In genomic region chr17:24900014-24900413, GRCm38 (mm10) we compare ENCODE assay signal across 19 mouse cellular contexts.
"Had no signal": no experiment of that assay in that cellular context is flagged by ENCODE, and none has a peak within 500 bp of the region (broad histone marks: within the 10 kb centered on the region; RNA-seq: fewer than 3 reads in every experiment).

No protein-coding gene starts in this region.

- ATAC-seq: intestine, embryonic 16.5 days; liver, postnatal 0 days; lung, postnatal 0 days; midbrain, embryonic 15.5 days had no signal

- H3K27ac ChIP-seq: limb, embryonic 10.5 days; limb, embryonic 13.5 days; liver, embryonic 14.5 days; macrophage; midbrain, embryonic 12.5 days; midbrain, embryonic 15.5 days; neural tube, embryonic 13.5 days; stomach, embryonic 15.5 days had no signal

- H3K9ac ChIP-seq: limb, embryonic 13.5 days; liver, embryonic 14.5 days; liver, postnatal 0 days; lung, embryonic 14.5 days; midbrain, embryonic 12.5 days; midbrain, embryonic 15.5 days; neural tube, embryonic 13.5 days; stomach, embryonic 15.5 days had no signal

- DNase-seq: kidney, adult 9 months; layer of hippocampus, postnatal 36 days; liver; liver, postnatal 0 days; lung, embryonic 14.5 days; retina, postnatal 1 day; right cerebral cortex, postnatal 25 days; spleen, adult 18-20 months; thymus, postnatal 36 days had no signal

- H3K9me3 ChIP-seq: limb, embryonic 10.5 days; limb, embryonic 13.5 days; midbrain, embryonic 12.5 days; midbrain, embryonic 15.5 days; neural tube, embryonic 13.5 days; stomach, embryonic 15.5 days had no signal

- H3K4me3 ChIP-seq: limb, embryonic 10.5 days; limb, embryonic 13.5 days; midbrain, embryonic 12.5 days; midbrain, embryonic 15.5 days; neural tube, embryonic 13.5 days; stomach, embryonic 15.5 days had no signal

- H3K4me2 ChIP-seq: limb, embryonic 13.5 days; lung, embryonic 14.5 days; midbrain, embryonic 12.5 days; midbrain, embryonic 15.5 days; neural tube, embryonic 13.5 days; stomach, embryonic 15.5 days had no signal

- H3K27me3 ChIP-seq: limb, embryonic 13.5 days; midbrain, embryonic 12.5 days; midbrain, embryonic 15.5 days; neural tube, embryonic 13.5 days; stomach, embryonic 15.5 days had no signal
